Mouse (Mus musculus) kidney, embryonic 16.5 days (tissue): ENCODE measurements at regions not wholly inside any gene's neighbourhood (a gene's known extent, or its start where the extent isn't known, plus 50 kb on each side); places are given as distances from the start of the nearest gene placed in this dataset.

Experiments
- ATAC-seq: fragments of 200-750 bp; cut with Nextera tagmentation; 2 replicates; pipeline ENCODE4 v1.8.0; 2017; ENCODE audit warnings: moderate TSS enrichment; ENCODE audit not compliant: low FRiP score, low TSS enrichment
- H3K27ac ChIP-seq: fragments of 300-500 bp; sonication (generic); 2 replicates; pipeline ENCODE4 v1.5.1; 2014; ENCODE audit warnings: low read length
- H3K27me3 ChIP-seq: fragments of 300-500 bp; sonication (generic); 2 replicates; pipeline ENCODE4 v1.6.1; 2014; ENCODE audit warnings: low read length, control low read depth, mixed read lengths; ENCODE audit not compliant: insufficient read depth
- H3K36me3 ChIP-seq: fragments of 300-500 bp; sonication (generic); 2 replicates; pipeline ENCODE4 v1.6.1; 2014; ENCODE audit warnings: low read length, control low read depth, mixed read lengths; ENCODE audit not compliant: insufficient read depth
- H3K4me1 ChIP-seq: fragments of 300-500 bp; sonication (generic); 2 replicates; pipeline ENCODE4 v1.6.1; 2014; ENCODE audit warnings: low read length, control low read depth, mixed read lengths; ENCODE audit not compliant: insufficient read depth
- H3K4me2 ChIP-seq: fragments of 300-500 bp; sonication (generic); replicated peaks from 2 replicates; pipeline ENCODE4 v1.6.1; 2014; ENCODE audit warnings: low read depth, low read length
- H3K4me3 ChIP-seq: fragments of 300-500 bp; sonication (generic); 2 replicates; pipeline ENCODE4 v1.5.1; 2014; ENCODE audit warnings: mild to moderate bottlenecking, low read length
- H3K9ac ChIP-seq: fragments of 300-500 bp; sonication (generic); replicated peaks from 2 replicates; pipeline ENCODE4 v1.6.1; 2014; ENCODE audit warnings: low read length
- H3K9me3 ChIP-seq: fragments of 300-500 bp; sonication (generic); 2 replicates; pipeline ENCODE4 v1.6.1; 2016; ENCODE audit warnings: low read length, control low read depth
- WGBS: fragments of 180-500 bp; shearing (Covaris S2); extraction: QIAGEN DNeasy Blood & Tissue Kit; methylation state at CpG from one replicate; pipeline ENCODE4 v1.1.7; 2014; 5-methylcytosine and 5-hydroxymethylcytosine counted together

- Histone ChIP-seq H3K4me2 (no peak overlapping the region), H3K27me3 (no peaks in the 10 kb centered on the region), H3K9ac (no peak overlapping the region), H3K36me3 (no peaks in the 10 kb centered on the region), H3K4me1 (no peaks in the 10 kb centered on the region), H3K4me3 (no peak overlapping the region), H3K9me3 (no peaks in the 10 kb centered on the region), H3K27ac (peak overlapping the region; percentile 35; the same call in 1 of the 2 replicates)
- peak; percentile 62; the same call in 1 of the 2 replicates for ATAC-seq
- WGBS = 30% methylated on average over 4 of the region's 4 CpGs
These were observed 299.3 kb upstream of the Cited2 start for GRCm38 (mm10) chr10:17423584-17424278.

GRCm38 (mm10) chr10:17426197-17426596 is 296.8 kb upstream of the Cited2 start:
- ATAC-seq = peak; percentile 81; the same call in 1 of the 2 replicates

GRCm38 (mm10) chr10:17427316-17427715 is 295.7 kb upstream of the Cited2 start:
- H3K27me3 ChIP-seq = no peaks in the 10 kb centered on the region
- no peaks in the 10 kb centered on the region for H3K4me1 ChIP-seq
- H3K36me3 ChIP-seq = no peaks in the 10 kb centered on the region
- no peaks in the 10 kb centered on the region for H3K9me3 ChIP-seq
- peak; percentile 21; the same call in 1 of the 2 replicates for ATAC-seq
- H3K4me2 ChIP-seq = no peak overlapping the region
- H3K27ac ChIP-seq = no peak overlapping the region
- no peak overlapping the region for H3K4me3 ChIP-seq
- H3K9ac ChIP-seq = no peak overlapping the region

More at GRCm38 (mm10) chr10:17426197-17426596, 296.8 kb upstream of the Cited2 start:
- Histone ChIP-seq H3K4me2 (no peak overlapping the region), H3K9ac (no peak overlapping the region), H3K4me3 (no peak overlapping the region), H3K27ac (no peak overlapping the region), H3K9me3 (no peaks in the 10 kb centered on the region), H3K36me3 (no peaks in the 10 kb centered on the region), H3K27me3 (no peaks in the 10 kb centered on the region), H3K4me1 (no peaks in the 10 kb centered on the region)
- whole genome bisulfite sequencing = 20% methylated on average over 3 of the region's 3 CpGs

GRCm38 (mm10) chr10:17428315-17428714 is 294.7 kb upstream of the Cited2 start:
- H3K4me1 ChIP-seq = no peaks in the 10 kb centered on the region
- H3K4me2 ChIP-seq = no peak overlapping the region
- 68% methylated on average over 3 of the region's 3 CpGs for WGBS
- no peak for ATAC-seq
- H3K9me3 ChIP-seq = no peaks in the 10 kb centered on the region
- no peaks in the 10 kb centered on the region for H3K36me3 ChIP-seq
- H3K27me3 ChIP-seq = no peaks in the 10 kb centered on the region
- no peak overlapping the region for H3K4me3 ChIP-seq
- no peak overlapping the region for H3K27ac ChIP-seq
- no peak overlapping the region for H3K9ac ChIP-seq

- Histone ChIP-seq H3K9ac (no peak overlapping the region), H3K27me3 (no peaks in the 10 kb centered on the region), H3K4me2 (no peak overlapping the region), H3K9me3 (no peaks in the 10 kb centered on the region), H3K4me1 (no peaks in the 10 kb centered on the region), H3K36me3 (no peaks in the 10 kb centered on the region), H3K27ac (no peak overlapping the region), H3K4me3 (no peak overlapping the region)
- ATAC-seq = no peak
- WGBS = 77% methylated on average over 8 of the region's 8 CpGs
These were observed 291.9 kb upstream of the Cited2 start for GRCm38 (mm10) chr10:17431068-17431467.

GRCm38 (mm10) chr10:17434098-17434497 is 288.9 kb upstream of the Cited2 start:
- no peaks in the 10 kb centered on the region for H3K4me1 ChIP-seq
- no peaks in the 10 kb centered on the region for H3K36me3 ChIP-seq
- H3K4me2 ChIP-seq = no peak overlapping the region
- no peak overlapping the region for H3K9ac ChIP-seq
- no peak overlapping the region for H3K4me3 ChIP-seq
- H3K9me3 ChIP-seq = no peaks in the 10 kb centered on the region
- H3K27me3 ChIP-seq = no peaks in the 10 kb centered on the region
- no peak for ATAC-seq
- WGBS = 64% methylated on average over 4 of the region's 4 CpGs
- H3K27ac ChIP-seq = no peak overlapping the region

- WGBS = 75% methylated on average over 4 of the region's 4 CpGs
- no peak overlapping the region for H3K4me2 ChIP-seq
- H3K4me3 ChIP-seq = no peak overlapping the region
- no peak overlapping the region for H3K9ac ChIP-seq
- no peak for ATAC-seq
- H3K27ac ChIP-seq = no peak overlapping the region
- no peaks in the 10 kb centered on the region for H3K9me3 ChIP-seq
- H3K27me3 ChIP-seq = no peaks in the 10 kb centered on the region
- no peaks in the 10 kb centered on the region for H3K36me3 ChIP-seq
- H3K4me1 ChIP-seq = no peaks in the 10 kb centered on the region
These were observed 272.8 kb upstream of the Cited2 start for GRCm38 (mm10) chr10:17450240-17450639.

- H3K27me3 ChIP-seq = no peaks in the 10 kb centered on the region
- no peak for ATAC-seq
- no peaks in the 10 kb centered on the region for H3K9me3 ChIP-seq
- H3K9ac ChIP-seq = no peak overlapping the region
- WGBS = 71% methylated on average over 4 of the region's 4 CpGs
- peaks cover 4% of the 10 kb centered on the region; the same call in 1 of the 2 replicates for H3K4me1 ChIP-seq
- H3K4me3 ChIP-seq = no peak overlapping the region
- no peaks in the 10 kb centered on the region for H3K36me3 ChIP-seq
- no peak overlapping the region for H3K4me2 ChIP-seq
- no peak overlapping the region for H3K27ac ChIP-seq
These were observed 252.1 kb upstream of the Cited2 start for GRCm38 (mm10) chr10:17470880-17471279.

- Histone ChIP-seq H3K36me3 (no peaks in the 10 kb centered on the region), H3K4me2 (no peak overlapping the region), H3K4me1 (peaks cover 4% of the 10 kb centered on the region; the same call in 1 of the 2 replicates), H3K27ac (no peak overlapping the region), H3K27me3 (no peaks in the 10 kb centered on the region), H3K4me3 (no peak overlapping the region), H3K9me3 (no peaks in the 10 kb centered on the region), H3K9ac (no peak overlapping the region)
- WGBS = 35% methylated on average over 5 of the region's 5 CpGs
- ATAC-seq = 0 out of 2 replicates have a peak, but pooled peaks have one; percentile 15
These were observed 250.5 kb upstream of the Cited2 start for GRCm38 (mm10) chr10:17472536-17472935.

GRCm38 (mm10) chr10:17475976-17476375 is 247.0 kb upstream of the Cited2 start:
- Histone ChIP-seq H3K4me2 (no peak overlapping the region), H3K9me3 (no peaks in the 10 kb centered on the region), H3K9ac (no peak overlapping the region), H3K27ac (no peak overlapping the region), H3K4me3 (no peak overlapping the region), H3K27me3 (no peaks in the 10 kb centered on the region), H3K4me1 (peaks cover 9% of the 10 kb centered on the region; the same call in 1 of the 2 replicates), H3K36me3 (no peaks in the 10 kb centered on the region)
- no peak for ATAC-seq
- 87% methylated on average over 3 of the region's 3 CpGs for WGBS
